Mouse (Mus musculus): ENCODE results near the gene Lcn9.
"Not testable (repeated sequence)": the region's sequence is repeated elsewhere in the genome, so short reads cannot be mapped to it uniquely, and the experiment has no call there.

Gene Lcn9

GRCm38 (mm10) chr2:25822806-25823205, at the start of gene Lcn9:
Lcn9 (plus strand) TSS chr2:25823153.
- no peaks in the 10 kb centered on the region for H3K36me3 ChIP-seq (ENCODE audit: control insufficient read depth, insufficient read depth, low read length, poor library complexity, severe bottlenecking)
- DNase-seq (ENCODE audit: low read depth, low spot score) = no peak
- H3K27me3 ChIP-seq (ENCODE audit: control insufficient read depth, insufficient read depth, low read length, poor library complexity, severe bottlenecking) = no peaks in the 10 kb centered on the region

- no peaks in the 10 kb centered on the region for H3K36me3 ChIP-seq (ENCODE audit: control insufficient read depth, insufficient read depth, low read length, poor library complexity, severe bottlenecking)
- DNase-seq (ENCODE audit: low read depth, low spot score) = no peak
Measured at GRCm38 (mm10) chr2:25773507-25773906, 49.4 kb upstream of the Lcn9 start.

GRCm38 (mm10) chr2:25774640-25775039, 48.3 kb upstream of the Lcn9 start:
- no peak for DNase-seq (ENCODE audit: low read depth, low spot score)
- H3K36me3 ChIP-seq (ENCODE audit: control insufficient read depth, insufficient read depth, low read length, poor library complexity, severe bottlenecking) = no peaks in the 10 kb centered on the region
- H3K27me3 ChIP-seq (ENCODE audit: control insufficient read depth, insufficient read depth, low read length, poor library complexity, severe bottlenecking) = no peaks in the 10 kb centered on the region

More at GRCm38 (mm10) chr2:25773507-25773906, 49.4 kb upstream of the Lcn9 start:
- H3K27me3 ChIP-seq (ENCODE audit: control insufficient read depth, insufficient read depth, low read length, poor library complexity, severe bottlenecking) = no peaks in the 10 kb centered on the region

- no peak for DNase-seq (ENCODE audit: low read depth, low spot score)
Measured at GRCm38 (mm10) chr2:25775991-25776390, 47.0 kb upstream of the Lcn9 start.

GRCm38 (mm10) chr2:25776717-25777116, 46.2 kb upstream of the Lcn9 start, which contains the start of gene Lcn11:
Lcn11 (plus strand) TSS chr2:25777017.
- no peaks in the 10 kb centered on the region for H3K27me3 ChIP-seq (ENCODE audit: control insufficient read depth, insufficient read depth, low read length, poor library complexity, severe bottlenecking)
- no peak for DNase-seq (ENCODE audit: low read depth, low spot score)
- no peaks in the 10 kb centered on the region for H3K36me3 ChIP-seq (ENCODE audit: control insufficient read depth, insufficient read depth, low read length, poor library complexity, severe bottlenecking)

More at GRCm38 (mm10) chr2:25775991-25776390, 47.0 kb upstream of the Lcn9 start:
- H3K27me3 ChIP-seq (ENCODE audit: control insufficient read depth, insufficient read depth, low read length, poor library complexity, severe bottlenecking) = no peaks in the 10 kb centered on the region
- no peaks in the 10 kb centered on the region for H3K36me3 ChIP-seq (ENCODE audit: control insufficient read depth, insufficient read depth, low read length, poor library complexity, severe bottlenecking)

GRCm38 (mm10) chr2:25779076-25779475, 43.9 kb upstream of the Lcn9 start:
- DNase-seq (ENCODE audit: low read depth, low spot score) = no peak
- Histone ChIP-seq H3K36me3 (ENCODE audit: control insufficient read depth, insufficient read depth, low read length, poor library complexity, severe bottlenecking) (no peaks in the 10 kb centered on the region), H3K27me3 (ENCODE audit: control insufficient read depth, insufficient read depth, low read length, poor library complexity, severe bottlenecking) (no peaks in the 10 kb centered on the region)

- no peak for DNase-seq (ENCODE audit: low read depth, low spot score)
- H3K36me3 ChIP-seq (ENCODE audit: control insufficient read depth, insufficient read depth, low read length, poor library complexity, severe bottlenecking) = no peaks in the 10 kb centered on the region
- H3K27me3 ChIP-seq (ENCODE audit: control insufficient read depth, insufficient read depth, low read length, poor library complexity, severe bottlenecking) = no peaks in the 10 kb centered on the region
Measured at GRCm38 (mm10) chr2:25780921-25781320, 42.0 kb upstream of the Lcn9 start.

- DNase-seq (ENCODE audit: low read depth, low spot score) = no peak
- no peaks in the 10 kb centered on the region for H3K36me3 ChIP-seq (ENCODE audit: control insufficient read depth, insufficient read depth, low read length, poor library complexity, severe bottlenecking)
- no peaks in the 10 kb centered on the region for H3K27me3 ChIP-seq (ENCODE audit: control insufficient read depth, insufficient read depth, low read length, poor library complexity, severe bottlenecking)
Measured at GRCm38 (mm10) chr2:25781957-25782356, 41.0 kb upstream of the Lcn9 start, which contains the start of gene Gm13539. Gm13539 (plus strand) TSS chr2:25782257.

GRCm38 (mm10) chr2:25785573-25786322, 37.2 kb upstream of the Lcn9 start:
- Histone ChIP-seq H3K27me3 (ENCODE audit: control insufficient read depth, insufficient read depth, low read length, poor library complexity, severe bottlenecking) (no peaks in the 10 kb centered on the region), H3K36me3 (ENCODE audit: control insufficient read depth, insufficient read depth, low read length, poor library complexity, severe bottlenecking) (no peaks in the 10 kb centered on the region)
- no peak for DNase-seq (ENCODE audit: low read depth, low spot score)

GRCm38 (mm10) chr2:25789092-25789491, 33.9 kb upstream of the Lcn9 start:
- DNase-seq (ENCODE audit: low read depth, low spot score) = no peak
- no peaks in the 10 kb centered on the region for H3K36me3 ChIP-seq (ENCODE audit: control insufficient read depth, insufficient read depth, low read length, poor library complexity, severe bottlenecking)
- no peaks in the 10 kb centered on the region for H3K27me3 ChIP-seq (ENCODE audit: control insufficient read depth, insufficient read depth, low read length, poor library complexity, severe bottlenecking)

- no peak for DNase-seq (ENCODE audit: low read depth, low spot score)
- Histone ChIP-seq H3K27me3 (ENCODE audit: control insufficient read depth, insufficient read depth, low read length, poor library complexity, severe bottlenecking) (no peaks in the 10 kb centered on the region), H3K36me3 (ENCODE audit: control insufficient read depth, insufficient read depth, low read length, poor library complexity, severe bottlenecking) (no peaks in the 10 kb centered on the region)
Measured at GRCm38 (mm10) chr2:25797635-25798034, 25.3 kb upstream of the Lcn9 start.

GRCm38 (mm10) chr2:25798065-25798464, 24.9 kb upstream of the Lcn9 start:
- Histone ChIP-seq H3K27me3 (ENCODE audit: control insufficient read depth, insufficient read depth, low read length, poor library complexity, severe bottlenecking) (no peaks in the 10 kb centered on the region), H3K36me3 (ENCODE audit: control insufficient read depth, insufficient read depth, low read length, poor library complexity, severe bottlenecking) (no peaks in the 10 kb centered on the region)
- no peak for DNase-seq (ENCODE audit: low read depth, low spot score)

GRCm38 (mm10) chr2:25811711-25812110, 11.2 kb upstream of the Lcn9 start:
- no peaks in the 10 kb centered on the region for H3K36me3 ChIP-seq (ENCODE audit: control insufficient read depth, insufficient read depth, low read length, poor library complexity, severe bottlenecking)
- no peak for DNase-seq (ENCODE audit: low read depth, low spot score)
- no peaks in the 10 kb centered on the region for H3K27me3 ChIP-seq (ENCODE audit: control insufficient read depth, insufficient read depth, low read length, poor library complexity, severe bottlenecking)

GRCm38 (mm10) chr2:25813364-25813763, 9.6 kb upstream of the Lcn9 start:
- DNase-seq (ENCODE audit: low read depth, low spot score) = no peak
- Histone ChIP-seq H3K36me3 (ENCODE audit: control insufficient read depth, insufficient read depth, low read length, poor library complexity, severe bottlenecking) (no peaks in the 10 kb centered on the region), H3K27me3 (ENCODE audit: control insufficient read depth, insufficient read depth, low read length, poor library complexity, severe bottlenecking) (no peaks in the 10 kb centered on the region)

- H3K27me3 ChIP-seq (ENCODE audit: control insufficient read depth, insufficient read depth, low read length, poor library complexity, severe bottlenecking); H3K36me3 ChIP-seq (ENCODE audit: control insufficient read depth, insufficient read depth, low read length, poor library complexity, severe bottlenecking); DNase-seq (ENCODE audit: low read depth, low spot score): not testable (repeated sequence)
Measured at GRCm38 (mm10) chr2:25815748-25816147, 7.2 kb upstream of the Lcn9 start, which contains the start of gene Glt6d1. Glt6d1 (minus strand) TSS chr2:25815848.

Data from splenic B cell, adult 2 months (primary cell).